Mouse (Mus musculus): ENCODE measurements around the gene Glrx5. TPM values are rescaled to one million over a fixed set of nuclear protein-coding genes. Genes with fewer than 3 reads are reported as not detected.

Gene Glrx5
- polyA plus RNA-seq, 1 experiment from 2014 or later, result 424 TPM

- Histone ChIP-seq H3K4me2 (ENCODE audit: low read depth, low read length) (peak overlapping the region; percentile 88), H3K9me3 (replicated peaks; ENCODE audit: control insufficient read depth, low read length) (no peaks in the 10 kb centered on the region), H3K4me1 (ENCODE audit: control insufficient read depth, low read depth, low read length) (peaks cover 68% of the 10 kb centered on the region), H3K27me3 (ENCODE audit: control insufficient read depth, insufficient read depth, low read depth, low read length) (no peaks in the 10 kb centered on the region), H3K9ac (ENCODE audit: low read depth, low read length) (peak overlapping the region; percentile 98), H3K4me3 (ENCODE audit: low read depth, low read length) (peak overlapping the region; percentile 90), H3K27ac (ENCODE audit: low read length) (peak overlapping the region; percentile 99), H3K36me3 (ENCODE audit: control insufficient read depth, insufficient read depth) (peaks cover 39% of the 10 kb centered on the region)
- no peak; the same call in 1 of the 2 replicates for ATAC-seq (ENCODE audit: low read depth)
- under 1% methylated on average over 45 of the region's 45 CpGs for whole genome bisulfite sequencing (ENCODE audit: insufficient replicate concordance)
These were observed 616 bp downstream of the Glrx5 start for GRCm38 (mm10) chr12:105032832-105033775.

GRCm38 (mm10) chr12:105034130-105034769 is 1.8 kb downstream of the Glrx5 start:
- Histone ChIP-seq H3K27ac (ENCODE audit: low read length) (peak overlapping the region; percentile 99), H3K9ac (ENCODE audit: low read depth, low read length) (peak overlapping the region; percentile 98), H3K27me3 (ENCODE audit: control insufficient read depth, insufficient read depth, low read depth, low read length) (no peaks in the 10 kb centered on the region), H3K4me3 (ENCODE audit: low read depth, low read length) (peak overlapping the region; percentile 90), H3K4me2 (ENCODE audit: low read depth, low read length) (peak overlapping the region; percentile 88), H3K9me3 (replicated peaks; ENCODE audit: control insufficient read depth, low read length) (no peaks in the 10 kb centered on the region), H3K4me1 (ENCODE audit: control insufficient read depth, low read depth, low read length) (peaks cover 68% of the 10 kb centered on the region), H3K36me3 (ENCODE audit: control insufficient read depth, insufficient read depth) (peaks cover 40% of the 10 kb centered on the region)
- ATAC-seq (ENCODE audit: low read depth), result peak; percentile 52
- 15% methylated on average over 14 of the region's 14 CpGs for WGBS (ENCODE audit: insufficient replicate concordance)

GRCm38 (mm10) chr12:105038211-105038610 is 5.7 kb downstream of the Glrx5 start:
- no peaks in the 10 kb centered on the region for H3K27me3 ChIP-seq (ENCODE audit: control insufficient read depth, insufficient read depth, low read depth, low read length)
- H3K9me3 ChIP-seq (replicated peaks; ENCODE audit: control insufficient read depth, low read length), result no peaks in the 10 kb centered on the region
- WGBS (ENCODE audit: insufficient replicate concordance), result 61% methylated on average over 11 of the region's 11 CpGs
- peak overlapping the region; percentile 90 for H3K4me3 ChIP-seq (ENCODE audit: low read depth, low read length)
- H3K4me1 ChIP-seq (ENCODE audit: control insufficient read depth, low read depth, low read length), result peaks cover 71% of the 10 kb centered on the region
- no peak for ATAC-seq (ENCODE audit: low read depth)
- H3K27ac ChIP-seq (ENCODE audit: low read length), result peak overlapping the region; percentile 99
- H3K9ac ChIP-seq (ENCODE audit: low read depth, low read length), result peak overlapping the region; percentile 98
- H3K4me2 ChIP-seq (ENCODE audit: low read depth, low read length), result peak overlapping the region; percentile 88
- peaks cover 59% of the 10 kb centered on the region for H3K36me3 ChIP-seq (ENCODE audit: control insufficient read depth, insufficient read depth)

GRCm38 (mm10) chr12:105038918-105039317 is 6.4 kb downstream of the Glrx5 start:
- WGBS (ENCODE audit: insufficient replicate concordance), result 25% methylated on average over 7 of the region's 7 CpGs
- Histone ChIP-seq H3K9ac (ENCODE audit: low read depth, low read length) (peak overlapping the region; percentile 98), H3K4me2 (ENCODE audit: low read depth, low read length) (peak overlapping the region; percentile 88), H3K9me3 (replicated peaks; ENCODE audit: control insufficient read depth, low read length) (no peaks in the 10 kb centered on the region), H3K4me1 (ENCODE audit: control insufficient read depth, low read depth, low read length) (peaks cover 70% of the 10 kb centered on the region), H3K4me3 (ENCODE audit: low read depth, low read length) (peak overlapping the region; percentile 90), H3K27ac (ENCODE audit: low read length) (peak overlapping the region; percentile 99), H3K27me3 (ENCODE audit: control insufficient read depth, insufficient read depth, low read depth, low read length) (no peaks in the 10 kb centered on the region), H3K36me3 (ENCODE audit: control insufficient read depth, insufficient read depth) (peaks cover 66% of the 10 kb centered on the region)
- peak; percentile 90 for ATAC-seq (ENCODE audit: low read depth)

- ATAC-seq (ENCODE audit: low read depth), result peak; percentile 68
- Histone ChIP-seq H3K9me3 (replicated peaks; ENCODE audit: control insufficient read depth, low read length) (no peaks in the 10 kb centered on the region), H3K4me2 (ENCODE audit: low read depth, low read length) (peak overlapping the region; percentile 88), H3K36me3 (ENCODE audit: control insufficient read depth, insufficient read depth) (peaks cover 74% of the 10 kb centered on the region), H3K27ac (ENCODE audit: low read length) (peak overlapping the region; percentile 99), H3K27me3 (ENCODE audit: control insufficient read depth, insufficient read depth, low read depth, low read length) (no peaks in the 10 kb centered on the region), H3K9ac (ENCODE audit: low read depth, low read length) (peak overlapping the region; percentile 75), H3K4me3 (ENCODE audit: low read depth, low read length) (peak overlapping the region; percentile 90), H3K4me1 (ENCODE audit: control insufficient read depth, low read depth, low read length) (peaks cover 64% of the 10 kb centered on the region)
- 43% methylated on average over 12 of the region's 12 CpGs for WGBS (ENCODE audit: insufficient replicate concordance)
These were observed 7.2 kb downstream of the Glrx5 start for GRCm38 (mm10) chr12:105039578-105040289.

- whole genome bisulfite sequencing (ENCODE audit: insufficient replicate concordance), result 75% methylated on average over 7 of the region's 7 CpGs
- no peaks in the 10 kb centered on the region for H3K27me3 ChIP-seq (ENCODE audit: control insufficient read depth, insufficient read depth, low read depth, low read length)
- H3K27ac ChIP-seq (ENCODE audit: low read length), result peak overlapping the region; percentile 99
- peaks cover 78% of the 10 kb centered on the region for H3K36me3 ChIP-seq (ENCODE audit: control insufficient read depth, insufficient read depth)
- peak overlapping the region; percentile 88; the same call in 1 of the 2 replicates for H3K4me2 ChIP-seq (ENCODE audit: low read depth, low read length)
- H3K4me3 ChIP-seq (ENCODE audit: low read depth, low read length), result no peak overlapping the region
- ATAC-seq (ENCODE audit: low read depth), result peak; percentile 6; the same call in 1 of the 2 replicates
- H3K9ac ChIP-seq (ENCODE audit: low read depth, low read length), result peak overlapping the region; percentile 15; the same call in 1 of the 2 replicates
- peaks cover 55% of the 10 kb centered on the region for H3K4me1 ChIP-seq (ENCODE audit: control insufficient read depth, low read depth, low read length)
- H3K9me3 ChIP-seq (replicated peaks; ENCODE audit: control insufficient read depth, low read length), result no peaks in the 10 kb centered on the region
These were observed 8.5 kb downstream of the Glrx5 start for GRCm38 (mm10) chr12:105040950-105041349.

GRCm38 (mm10) chr12:105043081-105043480 is 10.6 kb downstream of the Glrx5 start:
- WGBS (ENCODE audit: insufficient replicate concordance), result 87% methylated on average over 5 of the region's 5 CpGs
- H3K36me3 ChIP-seq (ENCODE audit: control insufficient read depth, insufficient read depth), result peaks cover 68% of the 10 kb centered on the region
- H3K4me2 ChIP-seq (ENCODE audit: low read depth, low read length), result no peak overlapping the region

GRCm38 (mm10) chr12:105044775-105045174 is 12.3 kb downstream of the Glrx5 start:
- Histone ChIP-seq H3K4me3 (ENCODE audit: low read depth, low read length) (no peak overlapping the region), H3K4me1 (ENCODE audit: control insufficient read depth, low read depth, low read length) (peaks cover 17% of the 10 kb centered on the region), H3K9me3 (replicated peaks; ENCODE audit: control insufficient read depth, low read length) (no peaks in the 10 kb centered on the region), H3K27me3 (ENCODE audit: control insufficient read depth, insufficient read depth, low read depth, low read length) (no peaks in the 10 kb centered on the region), H3K4me2 (ENCODE audit: low read depth, low read length) (no peak overlapping the region), H3K36me3 (ENCODE audit: control insufficient read depth, insufficient read depth) (peaks cover 63% of the 10 kb centered on the region), H3K9ac (ENCODE audit: low read depth, low read length) (no peak overlapping the region), H3K27ac (ENCODE audit: low read length) (no peak overlapping the region)
- ATAC-seq (ENCODE audit: low read depth), result no peak
- WGBS (ENCODE audit: insufficient replicate concordance), result 84% methylated on average over 9 of the region's 9 CpGs

More at GRCm38 (mm10) chr12:105043081-105043480, 10.6 kb downstream of the Glrx5 start:
- no peak for ATAC-seq (ENCODE audit: low read depth)
- H3K27me3 ChIP-seq (ENCODE audit: control insufficient read depth, insufficient read depth, low read depth, low read length), result no peaks in the 10 kb centered on the region
- H3K4me3 ChIP-seq (ENCODE audit: low read depth, low read length), result no peak overlapping the region
- peaks cover 34% of the 10 kb centered on the region for H3K4me1 ChIP-seq (ENCODE audit: control insufficient read depth, low read depth, low read length)
- no peak overlapping the region for H3K9ac ChIP-seq (ENCODE audit: low read depth, low read length)
- no peak overlapping the region for H3K27ac ChIP-seq (ENCODE audit: low read length)
- no peaks in the 10 kb centered on the region for H3K9me3 ChIP-seq (replicated peaks; ENCODE audit: control insufficient read depth, low read length)
